Comparison of ENCODE assay signal across 25 mouse cellular contexts in genomic region chr7:145190520-145190919, GRCm38 (mm10). TPM values are rescaled to one million over a fixed set of nuclear protein-coding genes. Genes with fewer than 3 reads are reported as not detected.
A peak's percentile ranks its signal among the peaks of the same experiment; 100 is the strongest.
DNase-seq lines count a peak whose midpoint lies in the region; ATAC-seq lines count a peak whose summit lies in the region.
"Had no signal": no experiment of that assay in that cellular context is flagged by ENCODE, and none has a peak within 500 bp of the region (broad histone marks: within the 10 kb centered on the region; RNA-seq: fewer than 3 reads in every experiment).

No protein-coding gene starts in this region.

- H3K79me2 ChIP-seq in macrophage (ENCODE audit: inconsistent target), result no peaks in the 10 kb centered on the region

- peak overlapping the region; percentile 47; the same call in 1 of the 2 replicates for H3K27ac ChIP-seq in macrophage
- H3K27ac ChIP-seq: embryonic facial prominence, embryonic 10.5 days; forebrain, embryonic 12.5 days had no signal

- DNase-seq in B cell, adult 2 months, result no peak
- DNase-seq in right cerebral cortex, adult 2 months (ENCODE audit: low spot score in 2 of 2), result no peak
- DNase-seq: adrenal gland, adult 8-10 months; adrenal gland, postnatal 14 days; adrenal gland, postnatal 36 days; cerebellum, adult 11-12 months; cerebellum, adult 2 months; cerebellum, adult 9-10 months; cerebellum, postnatal 10 days; cerebellum, postnatal 25 days had no signal

- H3K36me3 ChIP-seq in macrophage (ENCODE audit: inconsistent target), result no peaks in the 10 kb centered on the region
- H3K36me3 ChIP-seq: embryonic facial prominence, embryonic 10.5 days; embryonic facial prominence, embryonic 12.5 days; forebrain, embryonic 12.5 days; G1E had no signal

- peak; percentile 57 for ATAC-seq in granulocyte monocyte progenitor cell, adult 5-6 weeks (replicated peaks; ENCODE audit: poor library complexity, severe bottlenecking)
- ATAC-seq in megakaryocyte progenitor cell, adult 5-6 weeks (replicated peaks; ENCODE audit: poor library complexity), result peak; percentile 54
- ATAC-seq: activated CD4-positive, CD25-positive, alpha-beta regulatory T cell, adult 4 months; CD4-positive, CD25-positive, alpha-beta regulatory T cell, adult 4 months; forebrain, embryonic 14.5 days; forebrain, embryonic 16.5 days; Patski had no signal

- no peak overlapping the region for H3K4me3 ChIP-seq in macrophage (ENCODE audit: inconsistent target)
- H3K4me3 ChIP-seq: embryonic facial prominence, embryonic 10.5 days; embryonic facial prominence, embryonic 12.5 days; forebrain, embryonic 12.5 days had no signal

RNA-seq across cellular contexts. Expression of gene 1810010D01Rik, which starts 17.4 kb away (rescaled TPM):
- not detected in 2 replicates for total RNA-seq in granulocyte monocyte progenitor cell, adult 5-6 weeks (2014; fragmentation: Nextera tagmentation)
- not detected in 2 replicates for total RNA-seq in granulocyte monocyte progenitor cell, adult 5-6 weeks (2017)
- 10 to 100 TPM in 25 of 26 experiments, 1 to 10 TPM in 1; 8.7 to 72.3 (median 42.7) TPM for total RNA-seq in macrophage (2018; cell fraction: chromatin; rRNA removed)
- total RNA-seq in macrophage (2018; cell fraction: cytosol; rRNA removed), result 1 to 10 TPM in 4 of 26 experiments, under 1 TPM in 14, not detected in 8; 0.14 to 2.5 (median 0.49) TPM
- total RNA-seq in macrophage (2018; cell fraction: nucleus; rRNA removed), result 10 to 100 TPM in 23 of 26 experiments, 1 to 10 TPM in 3; 5.1 to 36.9 (median 20.4) TPM
- polyA plus RNA-seq in macrophage (2018), result 2.7 TPM in 1 of 3 replicates, not detected in the others
- total RNA-seq in megakaryocyte progenitor cell, adult 5-6 weeks (2015), result not detected in 2 replicates
- not detected in 2 replicates for total RNA-seq in megakaryocyte progenitor cell, adult 5-6 weeks (2017)
- total RNA-seq: adrenal gland, adult 18-20 months; adrenal gland, postnatal 14 days; CH12.LX; G1E had no signal
- polyA plus RNA-seq: activated CD4-positive, CD25-positive, alpha-beta regulatory T cell, adult 4 months; CD4-positive, CD25-positive, alpha-beta regulatory T cell, adult 4 months; embryonic facial prominence, embryonic 10.5 days; embryonic facial prominence, embryonic 12.5 days; embryonic facial prominence, embryonic 14.5 days; forebrain, embryonic 14.5 days; forebrain, embryonic 16.5 days; G1E; Patski had no signal
